Mouse (Mus musculus) G1E (cell line): ENCODE data around the gene 2810006K23Rik. TPM values are rescaled to one million over a fixed set of nuclear protein-coding genes. Genes with fewer than 3 reads are reported as not detected.
A peak's percentile ranks its signal among the peaks of the same experiment; 100 is the strongest.

Experiments
- ATAC-seq: 2 replicates; pipeline ENCODE4 v1.8.0; 2016; ENCODE audit warnings: mild to moderate bottlenecking; ENCODE audit not compliant: insufficient number of reproducible peaks, poor library complexity, low FRiP score, severe bottlenecking; ENCODE audit errors: extremely low read depth
- DNase-seq: peaks from one replicate; pipeline ENCODE4 v3.0.0; 2012; ENCODE audit warnings: low spot score
- H3K27me3 ChIP-seq: 2 replicates; pipeline ENCODE4 v1.6.1; 2012; ENCODE audit warnings: mild to moderate bottlenecking, low read length, inconsistent platforms; ENCODE audit not compliant: insufficient read depth
- H3K36me3 ChIP-seq: replicated peaks from 2 replicates; pipeline ENCODE3; 2012; ENCODE audit warnings: mild to moderate bottlenecking, inconsistent platforms
- H3K4me1 ChIP-seq: 2 replicates; pipeline ENCODE4 v1.6.1; 2012; ENCODE audit warnings: low read depth, low read length, inconsistent platforms, mixed read lengths; ENCODE audit not compliant: insufficient read depth
- H3K4me3 ChIP-seq: 2 replicates; pipeline ENCODE4 v1.5.1; 2012; ENCODE audit warnings: low read depth, mild to moderate bottlenecking, inconsistent platforms, low read length, moderate library complexity, mixed read lengths
- H3K9me3 ChIP-seq: replicated peaks from 2 replicates; pipeline ENCODE4 v1.6.1; 2012; ENCODE audit warnings: inconsistent platforms
- CTCF ChIP-seq: IDR thresholded peaks from 2 replicates; pipeline ENCODE4 v1.5.1; 2012; ENCODE audit warnings: low read depth, low read length, inconsistent platforms, mixed read lengths
- GATA1 ChIP-seq: IDR thresholded peaks from 2 replicates; pipeline ENCODE4 v1.6.1; 2012; ENCODE audit warnings: borderline replicate concordance, low read length, inconsistent platforms, mixed read lengths
- GATA2 ChIP-seq: IDR thresholded peaks from 2 replicates; pipeline ENCODE4 v1.6.1; 2012; ENCODE audit warnings: low read depth, low read length, inconsistent platforms, borderline replicate concordance
- POLR2AphosphoS5 ChIP-seq: IDR thresholded peaks from 2 replicates; pipeline ENCODE4 v1.6.1; 2012; ENCODE audit warnings: low read depth, low read length, inconsistent platforms; ENCODE audit not compliant: insufficient replicate concordance
- TAL1 ChIP-seq: conservative IDR thresholded peaks from 2 replicates; pipeline ENCODE4 v1.6.1; 2012; ENCODE audit warnings: low read depth, low read length, inconsistent platforms, mixed read lengths
- polyA plus RNA-seq: library from polyadenylated mRNA; stranded (reverse); fragments of >175 nt; gene quantifications from 2 replicates; pipeline ENCODE4 v1.2.3, GENCODE M21; 2012
- total RNA-seq, 2 experiments: library from RNA; stranded (forward) in 1 of 2; stranded (reverse) in 1 of 2; fragments of 200-1000 nt in 1 of 2; fragments of >200 nt in 1 of 2; fragmentation: Nextera tagmentation in 1 of 2; gene quantifications; 2 replicates each; pipeline ENCODE4 v1.2.3; 2014 to 2017

Gene 2810006K23Rik
- total and polyA plus RNA-seq, 3 experiments: 7.7 to 29.5 (median 19.8) TPM

- ATAC-seq (no peak), DNase-seq (no peak)
- TF ChIP-seq TAL1 (no peak), POLR2AphosphoS5 (no peak), GATA1 (no peak), GATA2 (no peak), CTCF (no peak)
- Histone ChIP-seq H3K4me1 (peaks cover 24% of the 10 kb centered on the region), H3K36me3 (peaks cover 88% of the 10 kb centered on the region), H3K27me3 (no peaks in the 10 kb centered on the region), H3K4me3 (no peak overlapping the region), H3K9me3 (peaks cover 10% of the 10 kb centered on the region)
These were observed 11.9 kb upstream of the 2810006K23Rik start for GRCm38 (mm10) chr5:124315941-124316340.

- Histone ChIP-seq H3K9me3 (peaks cover 6% of the 10 kb centered on the region), H3K36me3 (peaks cover 82% of the 10 kb centered on the region), H3K4me1 (peaks cover 36% of the 10 kb centered on the region), H3K27me3 (no peaks in the 10 kb centered on the region), H3K4me3 (no peak overlapping the region; the same call in 1 of the 2 replicates)
- DNase-seq (no peak), ATAC-seq (no peak)
- TF ChIP-seq GATA2: no peak
- TF ChIP-seq CTCF: no peak
- TF ChIP-seq POLR2AphosphoS5: no peak
- TF ChIP-seq GATA1: no peak
- TF ChIP-seq TAL1: no peak
These were observed 10.2 kb upstream of the 2810006K23Rik start for GRCm38 (mm10) chr5:124317648-124318047.

GRCm38 (mm10) chr5:124326829-124327228 lies 1.1 kb upstream of the 2810006K23Rik start:
- H3K4me1 ChIP-seq: peaks cover 44% of the 10 kb centered on the region
- H3K9me3 ChIP-seq: no peaks in the 10 kb centered on the region
- H3K27me3 ChIP-seq: no peaks in the 10 kb centered on the region
- ATAC-seq (no peak), DNase-seq (no peak)
- peaks cover 37% of the 10 kb centered on the region for H3K36me3 ChIP-seq
- peak overlapping the region; percentile 85 for H3K4me3 ChIP-seq
- TF ChIP-seq POLR2AphosphoS5 (no peak), TAL1 (no peak), GATA2 (no peak), GATA1 (no peak), CTCF (no peak)

- TF ChIP-seq POLR2AphosphoS5: no peak
- TF ChIP-seq GATA1: no peak
- no peak for TF ChIP-seq TAL1
- no peak for TF ChIP-seq GATA2
- no peak for TF ChIP-seq CTCF
- H3K36me3 ChIP-seq: peaks cover 40% of the 10 kb centered on the region
- no peak overlapping the region for H3K4me3 ChIP-seq
- ATAC-seq (no peak), DNase-seq (no peak)
- H3K9me3 ChIP-seq: no peaks in the 10 kb centered on the region
- H3K4me1 ChIP-seq: peaks cover 39% of the 10 kb centered on the region
- H3K27me3 ChIP-seq: no peaks in the 10 kb centered on the region
These were observed 2.2 kb downstream of the 2810006K23Rik start for GRCm38 (mm10) chr5:124330086-124330485.

GRCm38 (mm10) chr5:124334392-124334791 lies 6.5 kb downstream of the 2810006K23Rik start:
- Histone ChIP-seq H3K27me3 (no peaks in the 10 kb centered on the region), H3K4me3 (no peak overlapping the region), H3K9me3 (no peaks in the 10 kb centered on the region), H3K4me1 (peaks cover 10% of the 10 kb centered on the region), H3K36me3 (peaks cover 76% of the 10 kb centered on the region)
- TF ChIP-seq POLR2AphosphoS5: no peak
- no peak for TF ChIP-seq GATA2
- TF ChIP-seq TAL1: no peak
- no peak for TF ChIP-seq CTCF
- no peak for TF ChIP-seq GATA1
- DNase-seq (no peak), ATAC-seq (no peak)

GRCm38 (mm10) chr5:124337103-124337502 lies 9.2 kb downstream of the 2810006K23Rik start:
- peaks cover 83% of the 10 kb centered on the region for H3K36me3 ChIP-seq
- no peaks in the 10 kb centered on the region for H3K27me3 ChIP-seq
- DNase-seq: no peak
- no peak overlapping the region for H3K4me3 ChIP-seq
- H3K9me3 ChIP-seq: no peaks in the 10 kb centered on the region
- no peak for ATAC-seq
- TF ChIP-seq TAL1: no peak
- no peak for TF ChIP-seq CTCF
- TF ChIP-seq GATA1: no peak
- TF ChIP-seq GATA2: no peak
- TF ChIP-seq POLR2AphosphoS5: no peak
- 0 out of 2 replicates have a peak, but pooled peaks cover 2% of the 10 kb centered on the region for H3K4me1 ChIP-seq

GRCm38 (mm10) chr5:124337909-124338308 lies 10.0 kb downstream of the 2810006K23Rik start:
- Histone ChIP-seq H3K27me3 (no peaks in the 10 kb centered on the region), H3K4me3 (no peak overlapping the region), H3K36me3 (peaks cover 84% of the 10 kb centered on the region), H3K9me3 (no peaks in the 10 kb centered on the region), H3K4me1 (0 out of 2 replicates have a peak, but pooled peaks cover 2% of the 10 kb centered on the region)
- no peak for DNase-seq
- no peak for TF ChIP-seq GATA2
- TF ChIP-seq POLR2AphosphoS5: no peak
- no peak for TF ChIP-seq GATA1
- TF ChIP-seq TAL1: no peak
- no peak for TF ChIP-seq CTCF
- no peak for ATAC-seq
